Mouse (Mus musculus) testis, adult 2 months (tissue): ENCODE measurements around the gene Shc1.

Experiments
- CTCF ChIP-seq: fragments of 200-500 bp; IDR thresholded peaks from 2 replicates; pipeline ENCODE4 v1.5.1; 2012; ENCODE audit warnings: low read depth, mild to moderate bottlenecking, inconsistent platforms, low read length, moderate library complexity; ENCODE audit not compliant: control insufficient read depth, insufficient read depth, insufficient replicate concordance
- POLR2A ChIP-seq: fragments of 200-500 bp; IDR thresholded peaks from 2 replicates; pipeline ENCODE4 v1.6.1; 2012; ENCODE audit warnings: low read depth, mild to moderate bottlenecking, inconsistent platforms, low read length, moderate library complexity; ENCODE audit not compliant: control insufficient read depth

DNA sequence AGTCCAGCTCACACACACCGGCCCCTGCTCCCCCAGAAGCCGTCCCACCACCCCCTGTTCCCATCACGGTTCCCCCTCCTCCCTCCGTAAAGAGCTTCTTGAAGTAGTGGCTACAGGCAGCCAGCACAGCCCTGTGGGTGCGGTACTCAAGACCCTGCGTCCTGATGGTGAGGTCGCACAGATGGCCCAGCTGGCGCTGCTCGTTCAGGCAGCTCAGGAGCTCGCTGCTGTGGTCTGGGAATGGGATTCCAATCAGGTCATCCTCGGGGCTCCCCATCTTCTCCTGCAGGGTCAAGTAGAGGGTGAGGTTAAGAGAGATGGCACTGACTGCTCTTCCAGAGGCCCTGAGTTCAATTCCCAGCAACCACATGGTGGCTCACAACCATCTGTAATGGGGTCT, 37.0 kb upstream of the Shc1 start:
- TF ChIP-seq CTCF (no peak), POLR2A (no peak)
